Mouse (Mus musculus) thymus, adult 2 months (tissue): ENCODE measurements around the gene Cars.

Experiments
- CTCF ChIP-seq: fragments of 200-500 bp; IDR thresholded peaks from 2 replicates; pipeline ENCODE4 v1.5.1; 2012; ENCODE audit warnings: mild to moderate bottlenecking, control low read depth, low read length, moderate library complexity, borderline replicate concordance; ENCODE audit not compliant: control insufficient read depth, poor library complexity, insufficient read depth; ENCODE audit errors: extremely low read depth
- POLR2A ChIP-seq: fragments of 200-500 bp; IDR thresholded peaks from 2 replicates; pipeline ENCODE4 v1.6.1; 2012; ENCODE audit warnings: mild to moderate bottlenecking, low read length, control low read depth, moderate library complexity; ENCODE audit not compliant: control insufficient read depth, poor library complexity, insufficient read depth; ENCODE audit errors: extremely low read depth

GRCm38 (mm10) chr7:143536251-143536650 is 63.6 kb downstream of the Cars start:
- no peak for TF ChIP-seq CTCF
- TF ChIP-seq POLR2A = no peak
